Mouse (Mus musculus): ENCODE results near the gene Mesp2.
A peak's percentile ranks its signal among the peaks of the same experiment; 100 is the strongest.
"Not testable (repeated sequence)": the region's sequence is repeated elsewhere in the genome, so short reads cannot be mapped to it uniquely, and the experiment has no call there.

Gene Mesp2

DNA sequence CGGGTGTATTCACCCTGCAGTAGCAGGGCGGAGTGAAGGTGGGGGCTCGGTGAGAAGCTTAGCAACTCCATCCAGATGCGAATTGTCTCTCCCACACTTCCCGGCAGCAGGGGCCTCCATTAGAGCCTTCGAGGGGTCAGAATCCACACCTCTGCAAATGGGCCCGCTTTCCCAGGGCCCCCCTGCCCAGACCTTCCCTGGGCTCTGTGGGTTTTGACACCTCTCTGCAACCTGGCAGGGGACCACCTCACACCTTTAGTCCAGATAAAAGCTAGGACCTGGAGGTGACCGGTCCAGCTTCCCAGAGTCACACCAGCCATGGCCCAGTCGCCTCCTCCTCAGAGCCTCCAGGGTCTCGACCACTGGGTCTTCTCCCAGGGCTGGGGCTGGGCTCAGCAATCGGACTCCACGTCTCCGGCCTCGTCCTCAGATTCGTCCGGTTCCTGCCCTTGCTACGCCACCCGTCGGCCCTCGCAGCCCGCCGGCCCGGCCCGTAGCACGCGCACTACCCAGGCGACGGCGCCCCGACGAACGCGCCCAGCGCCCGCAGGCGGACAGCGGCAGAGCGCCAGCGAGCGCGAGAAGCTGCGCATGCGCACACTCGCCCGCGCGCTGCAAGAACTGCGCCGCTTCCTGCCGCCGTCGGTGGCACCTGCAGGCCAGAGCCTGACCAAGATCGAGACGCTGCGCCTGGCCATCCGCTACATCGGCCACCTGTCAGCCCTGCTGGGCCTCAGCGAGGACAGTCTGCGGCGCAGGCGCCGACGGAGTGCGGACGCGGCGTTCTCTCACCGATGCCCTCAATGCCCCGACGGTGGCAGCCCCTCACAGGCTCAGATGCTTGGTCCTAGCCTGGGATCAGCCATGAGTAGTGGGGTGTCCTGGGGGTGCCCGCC is at the start of gene Mesp2:
Mesp2 (plus strand) TSS at position 117 of the 896 bp plus-strand sequence.
- no peak for DNase-seq (ENCODE audit: extremely low read depth, insufficient read length, low spot score)

DNA sequence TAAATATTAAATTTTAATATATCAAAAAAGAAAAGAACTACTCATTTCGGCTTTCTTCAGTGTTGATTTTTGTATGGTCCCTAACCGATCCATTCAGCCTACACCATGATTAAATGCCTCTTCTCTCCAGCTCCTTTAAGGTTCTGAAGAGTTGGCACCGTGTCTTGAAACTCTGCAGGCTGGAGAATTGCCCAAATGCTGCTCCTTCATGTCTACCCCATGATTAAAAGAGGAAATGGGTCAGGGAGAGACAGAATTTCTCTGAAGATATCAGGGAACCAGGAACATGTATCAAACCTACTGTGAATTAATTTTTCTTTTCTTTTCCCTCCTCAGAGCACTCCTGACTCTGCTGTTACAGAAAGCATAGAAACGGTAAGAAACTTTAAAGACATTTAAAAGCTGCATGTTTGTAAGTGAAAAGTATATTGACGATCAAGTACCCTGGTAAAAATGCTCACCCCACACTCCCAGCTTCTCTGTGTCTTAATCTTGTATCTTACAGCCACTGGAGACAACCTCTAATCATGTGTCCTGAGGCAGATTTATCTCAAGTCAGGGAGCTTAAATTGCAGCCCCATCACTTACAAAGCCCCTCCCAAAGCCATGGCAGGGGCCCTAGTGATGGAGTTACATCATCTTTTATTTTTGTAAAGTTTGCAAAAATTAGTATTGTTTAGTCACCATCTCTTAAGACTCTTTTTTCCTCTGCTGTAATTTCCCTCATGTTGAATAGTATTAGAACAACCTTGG is 49.2 kb upstream of the Mesp2 start:
- DNase-seq (ENCODE audit: extremely low read depth, insufficient read length, low spot score): no peak

DNA sequence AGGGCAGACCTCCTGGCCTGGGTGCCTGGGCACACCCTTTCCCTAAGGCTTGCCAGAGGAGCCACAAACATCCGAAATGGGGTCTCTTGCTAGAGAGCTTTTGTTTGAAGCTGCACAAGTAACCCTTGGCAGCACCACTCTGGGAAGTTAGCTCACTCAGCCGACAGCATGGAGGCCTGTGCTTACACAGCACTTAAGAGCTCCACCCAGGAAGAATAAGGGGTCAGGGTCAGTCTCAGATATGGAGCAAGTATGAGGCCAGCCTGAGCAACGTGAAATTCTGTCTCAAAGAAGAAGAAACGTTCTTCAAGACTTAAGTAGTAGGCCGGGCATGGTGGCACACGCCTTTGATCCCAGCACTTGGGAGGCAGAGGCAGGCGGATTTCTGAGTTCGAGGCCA is 48.4 kb upstream of the Mesp2 start:
- no peak for DNase-seq (ENCODE audit: extremely low read depth, insufficient read length, low spot score)

DNA sequence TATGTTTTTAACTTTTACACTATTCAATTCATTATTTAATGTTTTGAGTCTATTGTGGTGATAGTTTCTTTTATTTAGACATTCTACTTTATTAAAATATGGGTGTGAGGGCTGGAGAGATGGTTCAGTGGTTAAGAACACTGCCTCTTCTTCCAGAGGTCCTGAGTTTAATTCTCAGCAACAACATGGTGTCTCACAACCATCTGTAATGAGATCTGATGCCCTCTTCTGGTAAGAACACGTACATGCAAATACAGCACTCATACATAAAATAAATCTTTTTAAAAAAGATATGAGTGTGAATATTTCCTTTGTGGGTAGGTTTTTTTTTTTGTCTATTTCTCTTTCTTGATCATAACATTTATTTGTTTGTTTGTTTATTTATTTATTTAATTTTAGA is 44.5 kb upstream of the Mesp2 start:
- DNase-seq (ENCODE audit: extremely low read depth, insufficient read length, low spot score): no peak

DNA sequence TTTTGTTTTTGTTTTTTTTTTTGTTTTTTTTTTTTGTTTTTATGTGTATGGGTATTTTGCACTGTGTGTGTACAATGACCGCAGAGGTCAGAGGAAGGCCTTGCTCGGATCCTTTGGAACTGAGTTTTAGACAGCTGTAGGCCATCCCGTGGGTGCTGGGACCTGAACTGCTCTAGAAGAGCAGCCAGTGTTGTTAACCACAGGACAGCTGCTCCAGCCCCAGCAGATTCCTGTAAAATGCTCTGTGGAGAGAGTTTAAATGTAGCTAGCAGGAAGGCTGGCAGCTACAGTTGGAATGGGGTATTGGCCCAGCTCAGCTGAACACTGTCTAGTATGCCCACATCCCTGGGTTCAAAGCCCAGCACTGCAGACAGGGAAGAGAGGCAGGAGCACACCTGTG is 40.9 kb upstream of the Mesp2 start:
- DNase-seq (ENCODE audit: extremely low read depth, insufficient read length, low spot score): no peak

DNA sequence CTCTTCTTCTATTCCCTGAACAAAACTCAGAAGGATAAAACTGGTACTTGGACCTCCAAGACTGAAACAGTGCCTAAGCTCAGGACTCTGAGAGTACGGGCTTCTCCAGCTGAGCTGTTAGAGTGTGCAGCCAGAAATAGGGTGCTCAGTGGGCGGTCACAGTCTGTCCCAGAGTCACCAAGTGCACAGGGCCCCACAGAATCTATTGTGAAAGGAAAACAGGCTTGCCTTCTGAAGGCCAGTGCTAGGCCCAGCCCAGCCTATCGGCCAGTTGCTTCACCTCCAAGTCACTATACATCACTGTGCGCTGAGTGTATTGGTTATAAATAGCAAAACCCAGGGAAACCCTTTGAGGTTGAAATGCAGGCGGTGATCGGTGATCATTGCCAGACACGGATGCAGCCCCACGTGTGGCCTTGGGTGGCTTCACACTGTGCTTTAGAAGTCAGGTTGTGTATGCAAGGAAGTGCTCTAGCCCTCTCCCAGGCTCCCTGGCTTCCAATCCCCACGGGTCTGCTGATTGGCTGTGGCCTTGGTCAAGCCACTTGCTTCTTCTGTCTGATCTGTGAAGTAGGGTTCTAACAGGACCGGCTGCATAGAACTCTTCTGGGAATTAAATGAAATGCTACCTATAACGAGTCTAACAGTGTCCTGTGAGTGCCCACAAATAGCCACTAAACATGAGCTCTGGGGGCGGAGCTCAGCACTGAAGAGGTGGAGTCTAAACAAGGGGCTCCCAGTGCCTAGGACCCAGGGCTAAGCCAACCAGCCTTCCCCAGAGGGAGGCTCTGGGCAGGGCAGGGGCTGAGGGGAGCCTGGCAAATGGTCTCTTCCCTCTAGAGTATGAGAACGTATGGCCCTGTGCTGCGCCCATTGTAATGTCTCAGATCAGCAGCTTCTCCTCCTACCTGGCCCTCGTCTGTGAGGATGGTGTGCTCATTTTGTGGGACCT is 38.7 kb upstream of the Mesp2 start:
- DNase-seq (ENCODE audit: extremely low read depth, insufficient read length, low spot score): no peak

DNA sequence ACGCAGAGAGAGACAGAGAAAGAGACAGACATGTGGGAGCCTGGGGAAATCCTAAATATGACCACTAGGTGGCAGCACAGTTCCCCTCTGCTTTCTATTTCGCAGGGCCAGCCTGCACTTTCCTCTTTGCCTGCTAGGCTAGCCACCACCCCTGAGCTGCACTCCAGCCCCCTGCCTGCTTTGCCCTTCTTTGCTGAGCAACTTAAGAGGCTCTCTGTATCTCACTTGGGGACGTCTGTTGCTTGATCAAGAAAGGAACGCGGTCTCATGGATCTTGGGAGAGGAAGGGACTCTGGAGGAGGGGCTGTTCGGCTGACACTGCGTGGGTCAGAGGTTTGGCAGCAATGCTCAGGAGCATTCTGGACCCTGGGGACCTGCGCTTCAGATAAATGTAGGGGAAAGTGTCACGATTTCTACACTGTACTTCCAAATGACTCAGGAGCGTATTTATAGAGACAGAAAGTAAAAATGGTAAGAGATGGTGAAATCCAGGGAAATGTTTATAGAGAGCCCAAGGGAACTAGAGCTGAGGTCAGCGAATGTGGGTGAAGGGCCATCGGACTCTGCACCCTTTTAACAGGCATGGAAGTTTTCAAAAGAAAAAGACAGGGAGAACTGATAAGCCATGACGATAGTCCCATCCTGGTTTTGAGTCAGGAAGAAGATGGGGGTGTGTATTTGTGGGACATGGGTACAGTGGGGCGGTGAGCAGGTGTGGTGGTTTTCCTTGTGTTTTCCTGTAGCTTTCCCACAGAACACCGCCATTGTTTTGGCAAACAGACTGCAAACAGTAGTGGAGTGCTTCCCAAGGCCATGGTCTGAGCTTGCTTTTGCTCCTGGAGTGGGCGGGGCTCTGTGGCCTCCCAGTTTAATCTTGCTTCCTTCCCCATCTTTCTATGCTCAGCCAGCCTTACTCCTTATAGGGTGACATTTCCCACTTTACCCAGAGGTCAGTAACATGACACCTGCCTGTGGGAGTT is 29.6 kb upstream of the Mesp2 start:
- DNase-seq (ENCODE audit: extremely low read depth, insufficient read length, low spot score): peak; percentile 71

DNA sequence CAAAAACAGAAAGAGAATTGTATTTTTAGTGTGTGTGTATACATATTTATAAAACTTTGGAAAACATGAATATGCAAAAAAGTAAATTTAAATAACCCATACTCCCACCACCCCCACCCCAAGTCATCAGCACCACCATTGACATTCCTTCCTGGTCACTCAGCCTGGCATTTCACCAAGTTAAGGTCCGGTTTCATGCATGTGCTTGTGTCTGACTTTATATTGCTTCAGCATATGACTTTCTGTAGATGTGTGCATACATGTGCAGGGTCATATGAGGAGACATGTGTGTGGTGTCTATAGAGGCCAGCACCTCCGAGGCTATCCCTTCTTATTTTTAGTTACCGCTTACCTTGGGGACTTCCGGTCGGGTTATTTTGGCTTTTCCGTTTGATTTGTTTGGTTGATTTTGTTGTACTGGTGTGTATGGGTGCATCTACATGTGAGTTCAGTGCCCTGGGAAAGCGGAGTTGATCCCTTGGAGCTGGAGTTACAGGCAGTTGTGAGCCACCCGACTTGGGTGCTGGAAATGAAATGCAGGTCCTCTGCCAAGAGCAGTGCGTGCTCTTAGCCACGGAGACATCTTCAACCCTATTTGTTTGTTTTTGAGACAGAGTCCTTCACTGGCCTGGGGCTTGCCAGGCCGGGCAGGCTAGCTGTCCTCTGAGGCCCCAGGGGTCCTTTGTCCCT is 28.6 kb upstream of the Mesp2 start:
- peak; percentile 42 for DNase-seq (ENCODE audit: extremely low read depth, insufficient read length, low spot score)

DNA sequence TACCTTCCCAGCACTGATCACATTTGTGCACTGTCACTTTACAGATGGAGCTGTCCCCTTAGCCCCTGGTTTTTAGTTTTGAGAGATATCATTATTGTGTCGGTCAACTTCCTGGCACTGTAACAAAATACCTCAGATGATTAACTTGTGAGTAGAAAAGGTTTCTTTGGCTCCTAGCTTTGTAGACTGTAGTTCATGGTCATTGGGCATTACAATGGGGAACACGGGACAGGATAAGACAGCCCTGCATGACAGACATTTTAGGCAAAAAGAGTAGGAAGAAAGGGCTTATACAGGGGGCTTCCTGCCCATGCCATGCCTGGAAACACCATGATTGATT is 28.0 kb upstream of the Mesp2 start:
- DNase-seq (ENCODE audit: extremely low read depth, insufficient read length, low spot score): no peak

DNA sequence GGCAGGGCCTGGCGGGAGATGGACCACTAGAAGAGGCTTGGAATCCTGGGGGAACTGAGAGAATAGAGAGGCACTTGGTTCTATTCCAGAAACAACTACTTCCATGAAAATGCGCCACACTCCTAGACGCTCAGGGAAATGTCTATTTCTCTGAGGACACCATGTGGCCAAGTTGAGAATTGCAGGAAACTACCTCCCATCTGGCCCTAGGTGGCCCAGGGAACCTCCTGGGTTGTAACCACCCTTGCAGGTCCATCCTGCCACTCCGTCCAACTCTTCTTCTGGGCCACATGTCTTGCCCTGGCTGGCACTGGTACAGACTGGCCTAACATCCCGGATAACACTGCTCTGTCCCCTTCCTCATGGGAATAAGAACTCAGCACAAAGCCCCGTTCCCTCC is 24.2 kb upstream of the Mesp2 start:
- no peak for DNase-seq (ENCODE audit: extremely low read depth, insufficient read length, low spot score)

DNA sequence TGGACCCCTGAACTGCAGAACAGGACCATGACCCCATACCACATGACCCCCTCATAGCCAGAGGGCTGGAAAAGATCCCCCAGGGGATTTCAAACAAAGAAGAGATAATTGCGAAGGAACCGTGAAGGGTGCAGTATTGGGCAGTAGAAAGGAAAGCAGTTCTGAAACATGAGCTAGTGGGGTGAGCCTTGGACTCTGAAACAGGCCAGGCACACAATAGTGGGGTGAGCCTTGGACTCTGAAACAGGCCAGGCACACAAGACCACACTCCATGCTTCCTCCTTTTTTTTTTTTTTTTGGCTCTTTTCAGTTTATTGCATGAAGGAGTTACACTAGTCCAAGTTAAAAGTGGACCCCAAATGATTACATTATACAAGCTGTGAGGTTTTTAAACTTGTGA is 20.7 kb upstream of the Mesp2 start:
- not testable (repeated sequence) for DNase-seq (ENCODE audit: extremely low read depth, insufficient read length, low spot score)

DNA sequence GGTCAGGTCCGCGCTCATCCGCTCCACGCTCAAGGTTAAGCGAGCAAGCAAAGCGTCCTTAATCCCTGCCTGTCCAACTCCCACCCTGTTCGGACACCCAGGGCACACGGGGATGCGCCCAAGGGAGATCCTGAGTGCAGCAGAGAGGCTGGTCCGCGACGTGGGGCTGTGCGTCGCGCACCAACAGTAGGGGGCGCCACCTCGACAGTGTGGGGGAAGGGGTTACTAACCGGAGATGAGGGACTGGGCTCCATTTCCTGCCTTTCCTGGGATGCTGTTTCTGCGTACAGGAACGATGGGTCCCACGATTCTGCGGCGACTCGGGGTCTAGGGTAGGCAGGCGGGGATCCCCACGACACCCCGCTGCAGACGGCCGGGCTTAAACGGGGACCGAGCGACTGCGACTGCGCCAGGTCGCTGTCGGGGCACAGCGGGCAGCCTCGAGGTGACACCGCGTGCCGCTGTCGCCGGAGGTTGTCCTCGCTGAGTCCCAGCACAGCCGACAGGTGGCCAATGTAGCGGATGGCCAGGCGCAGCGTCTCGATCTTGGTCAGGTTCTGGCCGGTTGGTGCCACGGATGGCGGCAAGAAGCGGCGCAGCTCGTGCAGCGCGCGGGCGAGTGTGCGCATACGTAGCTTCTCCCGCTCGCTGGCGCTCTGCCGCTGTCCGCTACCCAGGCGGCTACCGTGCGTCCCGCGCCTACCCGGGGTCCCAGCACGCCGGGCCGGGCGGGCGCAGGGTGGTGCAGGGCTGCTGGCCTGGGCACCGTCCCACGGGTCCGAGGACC is 17.7 kb upstream of the Mesp2 start:
- DNase-seq (ENCODE audit: extremely low read depth, insufficient read length, low spot score): no peak

DNA sequence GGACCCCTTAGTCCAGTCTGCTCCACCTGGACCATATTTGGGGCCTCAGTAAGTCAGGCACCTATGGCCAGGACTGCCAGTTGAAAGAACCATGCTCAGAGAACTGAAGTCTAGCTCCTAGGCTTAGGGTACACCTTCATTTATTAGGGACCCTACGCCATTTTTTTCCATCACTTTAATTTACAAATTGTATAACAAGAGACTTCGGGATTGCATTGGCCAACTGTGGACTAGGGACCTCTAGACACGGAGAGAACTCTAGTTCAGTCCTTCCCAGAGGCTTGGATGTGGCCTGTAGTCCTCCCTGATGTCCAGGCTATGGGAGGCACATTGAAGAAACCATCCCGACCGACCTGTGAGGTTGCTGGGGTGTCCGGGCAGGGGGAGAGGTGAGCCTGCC is 16.8 kb upstream of the Mesp2 start, which contains the start of gene Mesp1:
Mesp1 (minus strand) TSS at position 101 of the 400 bp plus-strand sequence.
- no peak for DNase-seq (ENCODE audit: extremely low read depth, insufficient read length, low spot score)

DNA sequence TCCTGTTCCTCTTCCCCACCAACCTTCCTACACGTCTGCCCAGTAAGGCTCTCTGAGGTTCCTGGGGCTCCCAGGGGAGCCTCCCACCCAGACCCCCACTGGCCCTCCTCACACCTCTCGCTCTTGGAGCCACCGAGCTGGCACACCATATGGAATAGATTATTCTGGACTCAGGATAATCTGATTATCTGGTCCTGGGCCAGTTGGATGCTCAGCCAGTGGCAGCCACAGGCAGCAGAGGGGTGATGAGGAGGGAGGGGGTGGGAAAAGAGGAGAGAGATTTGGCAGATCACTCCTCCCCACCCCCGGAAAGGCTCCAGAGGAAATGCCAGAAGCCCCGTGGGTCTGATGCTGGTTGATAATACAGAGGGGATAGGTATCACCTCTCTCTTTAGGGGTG is 11.9 kb upstream of the Mesp2 start:
- no peak for DNase-seq (ENCODE audit: extremely low read depth, insufficient read length, low spot score)

DNA sequence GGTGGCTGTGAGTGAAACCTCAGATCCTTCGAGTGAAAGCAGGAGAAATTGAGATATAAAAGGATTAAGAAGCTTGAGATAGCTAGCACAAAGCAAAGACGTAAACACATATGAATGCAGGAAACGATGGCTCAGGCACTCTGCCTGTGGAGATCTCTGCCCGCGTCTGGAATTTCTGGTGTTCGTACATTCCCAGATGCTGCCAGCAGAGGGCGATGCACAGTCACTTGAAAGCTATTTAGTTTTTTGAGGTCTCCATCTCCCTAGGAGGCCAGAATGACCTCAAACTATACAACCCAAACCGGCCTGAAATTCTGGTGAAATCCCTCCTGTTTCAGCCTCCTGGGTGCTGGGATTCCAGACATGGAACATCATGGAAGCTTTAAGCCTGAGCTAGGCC is 11.5 kb upstream of the Mesp2 start:
- peak; percentile 40 for DNase-seq (ENCODE audit: extremely low read depth, insufficient read length, low spot score)

DNA sequence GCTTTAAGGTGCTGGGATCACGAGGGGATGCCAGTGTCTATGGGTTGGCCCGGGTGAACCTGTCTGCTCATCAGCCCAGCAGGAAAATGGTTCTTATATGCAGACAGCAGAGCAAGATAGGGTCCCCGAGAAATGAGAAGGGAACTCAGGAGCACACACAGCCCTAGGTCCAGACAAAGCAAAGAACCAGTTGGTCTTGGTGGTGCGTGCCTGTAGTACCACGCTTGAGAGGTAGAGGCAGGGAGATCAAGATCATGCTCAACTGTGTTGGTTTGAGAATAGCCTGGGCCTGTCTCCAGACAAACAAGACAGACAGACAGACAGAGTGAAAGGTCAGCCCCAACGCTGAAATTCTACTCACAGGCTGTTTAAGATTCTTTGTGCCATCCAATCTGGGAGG is 11.0 kb upstream of the Mesp2 start:
- DNase-seq (ENCODE audit: extremely low read depth, insufficient read length, low spot score): no peak

DNA sequence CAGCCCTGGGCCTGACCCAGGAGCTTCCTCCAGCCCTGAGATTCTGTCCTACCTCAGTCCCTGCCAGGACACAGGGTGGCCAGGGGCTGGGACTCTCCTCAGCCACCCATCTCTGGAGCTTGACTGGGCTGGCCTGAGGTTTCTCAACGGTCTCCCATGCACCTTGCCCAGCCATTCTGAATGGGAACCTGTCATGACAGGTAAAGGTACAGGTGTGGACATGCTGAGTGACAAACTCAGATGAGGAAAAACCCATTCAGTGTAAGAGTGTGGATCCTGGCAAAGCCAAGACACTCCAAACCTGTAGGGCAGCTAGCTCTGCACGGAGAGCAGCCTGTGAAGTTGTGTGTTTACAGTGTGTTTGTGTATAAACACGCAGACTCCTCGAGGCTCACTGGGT is 10.2 kb upstream of the Mesp2 start:
- DNase-seq (ENCODE audit: extremely low read depth, insufficient read length, low spot score): no peak

DNA sequence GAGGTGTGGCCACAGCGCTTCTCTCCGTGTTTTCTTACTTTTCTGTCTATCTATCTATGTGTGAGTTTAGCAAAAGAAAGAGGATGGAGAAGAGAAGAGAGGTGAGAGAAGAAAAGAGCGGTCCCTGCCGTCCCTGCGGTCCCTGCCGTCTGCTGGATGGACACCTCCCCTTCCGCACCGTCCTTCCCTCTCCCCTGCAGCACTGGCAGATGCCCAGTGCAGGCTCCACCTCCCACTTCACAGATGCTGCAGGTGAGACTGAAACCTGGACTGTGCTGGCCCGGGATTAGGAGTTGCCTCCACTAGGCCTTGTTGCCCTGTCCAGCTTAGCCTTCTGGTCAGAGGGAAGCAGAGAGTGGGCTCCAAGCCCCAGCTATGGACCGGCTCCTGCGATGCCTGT is 9.1 kb upstream of the Mesp2 start:
- no peak for DNase-seq (ENCODE audit: extremely low read depth, insufficient read length, low spot score)
